Mouse (Mus musculus) forebrain, embryonic 14.5 days (tissue): ENCODE data around the gene Jsrp1. TPM values are rescaled to one million over a fixed set of nuclear protein-coding genes. Genes with fewer than 3 reads are reported as not detected.

Experiments
- ATAC-seq: fragments of 200-750 bp; cut with Nextera tagmentation; 2 replicates; pipeline ENCODE4 v1.8.0; 2017; ENCODE audit warnings: mild to moderate bottlenecking, moderate library complexity
- DNase-seq: peaks from one replicate; pipeline ENCODE4 v3.0.0-alpha.2; 2015; ENCODE audit warnings: low spot score
- H3K27ac ChIP-seq: fragments of 300-500 bp; sonication (generic); 2 replicates; pipeline ENCODE4 v1.5.1; 2014; ENCODE audit warnings: low read depth, mild to moderate bottlenecking, control low read depth, low read length, moderate library complexity
- H3K27me3 ChIP-seq: fragments of 300-500 bp; sonication (generic); replicated peaks from 2 replicates; pipeline ENCODE4 v1.6.1; 2014; ENCODE audit warnings: low read length, control low read depth, mixed read lengths; ENCODE audit not compliant: control insufficient read depth, insufficient read depth
- H3K36me3 ChIP-seq: fragments of 300-500 bp; sonication (generic); 2 replicates; pipeline ENCODE4 v1.6.1; 2014; ENCODE audit warnings: low read length, control low read depth; ENCODE audit not compliant: control insufficient read depth, insufficient read depth
- H3K4me1 ChIP-seq: fragments of 300-500 bp; sonication (generic); 2 replicates; pipeline ENCODE4 v1.6.1; 2014; ENCODE audit warnings: antibody characterized with exemption, low read length, control low read depth; ENCODE audit not compliant: control insufficient read depth, insufficient read depth
- H3K4me2 ChIP-seq: fragments of 300-500 bp; sonication (generic); 2 replicates; pipeline ENCODE4 v1.6.1; 2014; ENCODE audit warnings: mild to moderate bottlenecking, control low read depth, low read length
- H3K4me3 ChIP-seq: fragments of 300-500 bp; sonication (generic); 2 replicates; pipeline ENCODE4 v1.5.1; 2014; ENCODE audit warnings: low read depth, low read length, control low read depth
- H3K9ac ChIP-seq: fragments of 300-500 bp; sonication (generic); 2 replicates; pipeline ENCODE4 v1.6.1; 2014; ENCODE audit warnings: mild to moderate bottlenecking, low read length, control low read depth, moderate library complexity
- H3K9me3 ChIP-seq: fragments of 300-500 bp; sonication (generic); replicated peaks from 2 replicates; pipeline ENCODE4 v1.6.1; 2016; ENCODE audit warnings: low read length, control low read depth, mixed read lengths; ENCODE audit not compliant: control insufficient read depth
- WGBS: fragments of 180-500 bp; shearing (Covaris S2); extraction: QIAGEN DNeasy Blood & Tissue Kit; methylation state at CpG from one replicate; pipeline ENCODE4 v1.1.7; 2014; 5-methylcytosine and 5-hydroxymethylcytosine counted together
- polyA plus RNA-seq: library from polyadenylated mRNA; unstranded; fragments of >200 nt; fragmentation: Nextera tagmentation; extraction: Ambion mirVana; gene quantifications from 2 replicates; pipeline ENCODE4 v1.2.1, GENCODE M21; 2014

Jsrp1 gene
- polyA plus RNA-seq, 1 experiment from 2014 or later: 0.30 TPM

GRCm38 (mm10) chr10:80779565-80779964 lies 33.7 kb downstream of the Jsrp1 start:
- Histone ChIP-seq H3K4me2 (no peak overlapping the region), H3K9ac (no peak overlapping the region), H3K27ac (no peak overlapping the region), H3K27me3 (no peaks in the 10 kb centered on the region), H3K36me3 (peaks cover 98% of the 10 kb centered on the region), H3K9me3 (no peaks in the 10 kb centered on the region), H3K4me3 (no peak overlapping the region), H3K4me1 (no peaks in the 10 kb centered on the region)
- no peak for ATAC-seq
- DNase-seq: no peak

- WGBS: 95% methylated on average over 5 of the region's 5 CpGs
- H3K4me2 ChIP-seq: no peak overlapping the region
- H3K9ac ChIP-seq: no peak overlapping the region
- H3K27ac ChIP-seq: no peak overlapping the region
- H3K4me1 ChIP-seq: no peaks in the 10 kb centered on the region
- ATAC-seq (no peak), DNase-seq (no peak)
- H3K36me3 ChIP-seq: peaks cover 98% of the 10 kb centered on the region
- H3K4me3 ChIP-seq: no peak overlapping the region
- H3K27me3 ChIP-seq: no peaks in the 10 kb centered on the region
- H3K9me3 ChIP-seq: no peaks in the 10 kb centered on the region
Measured at GRCm38 (mm10) chr10:80777123-80777522, 36.2 kb downstream of the Jsrp1 start.

- Histone ChIP-seq H3K27me3 (no peaks in the 10 kb centered on the region), H3K4me3 (no peak overlapping the region), H3K4me2 (no peak overlapping the region), H3K9ac (no peak overlapping the region), H3K27ac (no peak overlapping the region), H3K4me1 (no peaks in the 10 kb centered on the region), H3K9me3 (no peaks in the 10 kb centered on the region), H3K36me3 (peaks cover 98% of the 10 kb centered on the region)
- WGBS: 88% methylated on average over 6 of the region's 6 CpGs
- DNase-seq (no peak), ATAC-seq (no peak)
Measured at GRCm38 (mm10) chr10:80776358-80776869, 36.9 kb downstream of the Jsrp1 start.

GRCm38 (mm10) chr10:80775731-80776130 lies 37.6 kb downstream of the Jsrp1 start:
- WGBS: 91% methylated on average over 4 of the region's 4 CpGs
- Histone ChIP-seq H3K4me1 (no peaks in the 10 kb centered on the region), H3K4me3 (no peak overlapping the region), H3K9me3 (no peaks in the 10 kb centered on the region), H3K27ac (no peak overlapping the region), H3K4me2 (no peak overlapping the region), H3K9ac (no peak overlapping the region), H3K36me3 (peaks cover 98% of the 10 kb centered on the region), H3K27me3 (no peaks in the 10 kb centered on the region)
- ATAC-seq (no peak), DNase-seq (no peak)

GRCm38 (mm10) chr10:80774981-80775380 lies 38.3 kb downstream of the Jsrp1 start:
- H3K9me3 ChIP-seq: no peaks in the 10 kb centered on the region
- no peaks in the 10 kb centered on the region for H3K27me3 ChIP-seq
- H3K9ac ChIP-seq: no peak overlapping the region
- no peak overlapping the region for H3K4me3 ChIP-seq
- WGBS: 92% methylated on average over 4 of the region's 4 CpGs
- H3K4me2 ChIP-seq: no peak overlapping the region
- DNase-seq (no peak), ATAC-seq (no peak)
- H3K27ac ChIP-seq: no peak overlapping the region
- H3K4me1 ChIP-seq: no peaks in the 10 kb centered on the region
- H3K36me3 ChIP-seq: peaks cover 98% of the 10 kb centered on the region

- ATAC-seq (peak; percentile 72), DNase-seq (peak; percentile 78)
- no peak overlapping the region for H3K4me3 ChIP-seq
- no peak overlapping the region for H3K4me2 ChIP-seq
- peak overlapping the region; percentile 70 for H3K27ac ChIP-seq
- no peaks in the 10 kb centered on the region for H3K4me1 ChIP-seq
- H3K27me3 ChIP-seq: no peaks in the 10 kb centered on the region
- H3K9me3 ChIP-seq: no peaks in the 10 kb centered on the region
- H3K9ac ChIP-seq: no peak overlapping the region
- 45% methylated on average over 2 of the region's 2 CpGs for WGBS
- H3K36me3 ChIP-seq: peaks cover 99% of the 10 kb centered on the region
Measured at GRCm38 (mm10) chr10:80774549-80774948, 38.7 kb downstream of the Jsrp1 start.

DNA sequence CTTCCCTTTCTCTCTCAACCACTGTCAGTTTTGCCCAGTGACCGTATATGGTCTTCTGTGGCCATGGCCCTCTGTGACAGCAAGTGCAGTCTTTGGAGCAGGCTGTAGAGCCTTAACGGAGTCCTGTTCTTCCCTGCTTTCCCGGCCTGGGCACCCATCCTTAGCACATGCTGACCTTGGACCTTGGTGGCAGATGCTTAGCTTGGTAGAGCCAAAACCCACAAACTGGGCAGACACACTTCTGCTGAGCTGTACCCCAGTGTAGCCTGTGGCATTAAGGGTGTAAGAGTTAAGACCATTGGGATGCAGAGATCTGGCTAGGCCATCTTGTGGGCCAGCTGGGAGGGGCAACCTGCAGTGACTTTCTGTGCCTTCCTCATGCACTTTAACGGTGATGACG lies 39.5 kb downstream of the Jsrp1 start:
- 84% methylated on average over 5 of the region's 5 CpGs for WGBS
- no peak overlapping the region for H3K4me3 ChIP-seq
- no peaks in the 10 kb centered on the region for H3K27me3 ChIP-seq
- H3K36me3 ChIP-seq: peaks cover 97% of the 10 kb centered on the region
- ATAC-seq (no peak), DNase-seq (no peak)
- H3K9me3 ChIP-seq: no peaks in the 10 kb centered on the region
- H3K4me1 ChIP-seq: no peaks in the 10 kb centered on the region
- H3K27ac ChIP-seq: peak overlapping the region; percentile 70; the same call in 1 of the 2 replicates
- no peak overlapping the region for H3K4me2 ChIP-seq
- H3K9ac ChIP-seq: no peak overlapping the region

DNA sequence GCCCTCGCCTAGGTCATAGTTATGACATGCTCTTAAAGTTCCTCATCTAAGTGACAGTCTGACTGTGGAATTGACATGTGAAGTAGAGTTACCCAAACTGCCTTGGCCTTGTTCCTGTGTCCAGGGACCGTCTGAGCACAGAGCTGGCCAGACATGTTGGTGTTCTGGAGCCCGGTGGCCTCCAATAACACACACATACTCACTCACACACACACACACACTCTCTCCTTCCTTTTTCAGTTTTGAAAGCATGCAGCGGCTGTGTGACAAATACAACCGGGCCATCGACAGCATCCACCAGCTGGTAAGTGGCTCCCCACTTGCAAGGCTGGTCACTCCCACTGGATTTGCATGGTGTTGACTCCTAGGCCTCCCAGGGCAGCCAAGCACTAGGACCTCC lies 44.9 kb downstream of the Jsrp1 start:
- peaks cover 86% of the 10 kb centered on the region for H3K36me3 ChIP-seq
- DNase-seq: no peak
- H3K27ac ChIP-seq: no peak overlapping the region
- no peak overlapping the region for H3K4me3 ChIP-seq
- no peaks in the 10 kb centered on the region for H3K27me3 ChIP-seq
- WGBS: 92% methylated on average over 6 of the region's 6 CpGs
- H3K4me2 ChIP-seq: no peak overlapping the region
- no peak overlapping the region for H3K9ac ChIP-seq
- H3K9me3 ChIP-seq: no peaks in the 10 kb centered on the region
- no peak for ATAC-seq
- no peaks in the 10 kb centered on the region for H3K4me1 ChIP-seq

DNA sequence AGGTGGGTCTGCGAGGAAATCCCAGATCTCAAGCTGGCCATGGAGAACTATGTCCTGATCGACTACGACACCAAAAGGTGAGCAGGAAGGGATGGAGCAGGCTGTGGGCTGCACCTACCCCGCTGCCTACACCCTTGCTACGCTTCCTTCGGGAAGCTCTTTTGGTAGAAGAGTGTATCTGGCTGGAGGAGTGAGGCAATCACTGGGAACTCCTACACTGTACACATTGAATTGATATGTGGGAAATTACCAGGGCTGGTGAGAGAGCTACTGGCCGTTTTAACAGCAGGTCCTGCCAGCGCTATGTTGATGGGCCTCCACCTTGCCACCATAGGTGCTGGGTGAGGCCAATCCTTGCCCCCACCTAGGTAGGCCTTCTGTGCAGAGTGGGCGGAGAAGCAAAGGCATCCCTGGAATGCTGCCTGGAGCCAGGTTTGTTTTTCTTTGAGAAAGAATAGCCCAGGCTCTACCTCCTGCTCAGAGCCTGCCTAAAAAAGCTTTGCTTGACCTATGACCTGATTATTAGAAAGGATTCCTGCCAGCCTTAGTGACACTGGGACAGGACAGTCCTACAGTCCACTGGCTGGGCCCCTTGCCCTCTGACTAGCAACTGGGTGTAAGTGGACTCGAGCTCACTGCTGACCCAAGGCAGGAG lies 47.0 kb downstream of the Jsrp1 start:
- Histone ChIP-seq H3K9ac (no peak overlapping the region), H3K4me2 (no peak overlapping the region), H3K9me3 (no peaks in the 10 kb centered on the region), H3K36me3 (peaks cover 66% of the 10 kb centered on the region), H3K4me3 (no peak overlapping the region), H3K27ac (no peak overlapping the region), H3K27me3 (no peaks in the 10 kb centered on the region), H3K4me1 (no peaks in the 10 kb centered on the region)
- ATAC-seq: no peak
- DNase-seq: no peak
- WGBS: 87% methylated on average over 10 of the region's 10 CpGs
